Mouse (Mus musculus): ENCODE data around the gene Dnase1l1. TPM values are rescaled to one million over a fixed set of nuclear protein-coding genes. Genes with fewer than 3 reads are reported as not detected.

Dnase1l1 gene
- 1 to 10 TPM; 2.0 to 2.3 TPM for total RNA-seq (2021)

DNA sequence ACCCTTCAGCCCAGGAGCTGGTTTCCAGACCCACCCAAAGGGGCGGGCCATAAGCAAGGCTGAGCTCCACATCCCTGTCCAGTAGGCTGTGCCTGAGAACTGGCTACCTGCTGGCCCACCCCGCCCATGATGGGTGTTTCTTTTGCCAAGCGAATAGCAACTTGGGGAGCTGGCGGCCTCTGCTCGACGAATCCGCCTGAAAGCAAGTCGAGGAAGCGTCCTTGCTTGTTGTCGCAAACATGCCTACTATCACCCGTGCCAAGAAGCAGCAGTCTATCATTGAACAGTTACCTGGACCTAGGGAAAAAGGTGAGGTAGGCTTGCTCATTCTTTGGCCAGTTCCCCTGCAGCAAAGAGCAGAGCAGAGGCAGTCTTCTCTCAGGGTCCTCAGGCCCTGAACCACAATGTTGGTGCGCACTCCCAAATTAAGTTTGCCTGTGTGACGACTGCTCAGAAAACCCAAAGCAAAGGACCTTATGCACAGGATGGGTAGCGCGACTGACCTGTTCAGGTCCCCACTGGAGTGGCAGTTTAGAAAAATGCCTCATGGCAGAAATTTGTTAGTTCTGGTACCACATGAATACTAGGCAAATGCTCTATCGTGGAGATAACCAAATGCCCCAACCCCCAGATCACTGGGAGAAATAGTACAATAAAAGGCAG is at the start of gene Dnase1l1, which contains the start of gene Taz:
TSS of gene Dnase1l1 (minus strand) at position 606 of the 663 bp plus-strand sequence.
TSS of gene Taz (plus strand) at position 181 of the 663 bp plus-strand sequence.
- intact Hi-C loops (cut with DNase I): no loop called here
- DNase-seq (ENCODE audit: low spot score in 2 of 2): peak in 1 of 2 experiments; percentile 30

DNA sequence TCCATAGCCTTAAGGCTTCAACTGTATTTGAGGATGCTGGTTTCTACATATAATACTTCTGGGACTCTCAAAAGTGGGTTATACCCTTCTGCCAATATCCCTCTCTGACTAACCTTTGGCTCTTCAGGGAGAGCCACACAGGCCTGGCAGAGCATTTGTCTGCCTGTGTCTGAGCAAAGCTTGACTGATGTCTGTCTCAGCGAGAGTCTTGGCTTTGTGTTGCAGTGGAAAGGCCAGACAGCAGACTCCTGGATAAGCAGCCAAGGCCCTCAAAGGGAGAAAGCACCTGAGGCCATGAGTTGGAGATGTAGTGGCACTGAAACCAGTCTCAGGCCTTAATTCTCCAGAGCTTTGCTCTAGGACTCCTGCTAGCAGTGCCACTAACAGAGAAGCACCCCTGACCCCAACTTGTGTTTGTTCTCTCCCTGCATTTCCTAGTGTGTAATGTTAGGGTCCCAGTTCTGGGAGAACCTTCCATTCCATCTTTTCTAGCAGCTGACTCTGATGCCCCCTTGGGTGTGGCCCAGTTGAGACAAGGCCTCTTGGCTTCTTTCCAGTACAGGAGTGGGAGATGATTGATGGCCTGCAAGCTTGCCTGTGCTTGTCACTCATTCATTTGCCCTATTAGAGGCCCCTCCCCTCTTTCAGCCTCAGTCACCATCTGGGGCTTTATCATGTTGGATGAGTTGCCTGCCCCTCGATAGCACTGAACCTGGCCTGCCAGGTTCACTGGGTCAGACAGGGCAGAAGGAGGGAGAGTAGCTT is 48.2 kb upstream of the Dnase1l1 start:
- DNase-seq (ENCODE audit: low spot score in 2 of 2): no peak
- intact Hi-C loops (cut with DNase I): no loop called here

DNA sequence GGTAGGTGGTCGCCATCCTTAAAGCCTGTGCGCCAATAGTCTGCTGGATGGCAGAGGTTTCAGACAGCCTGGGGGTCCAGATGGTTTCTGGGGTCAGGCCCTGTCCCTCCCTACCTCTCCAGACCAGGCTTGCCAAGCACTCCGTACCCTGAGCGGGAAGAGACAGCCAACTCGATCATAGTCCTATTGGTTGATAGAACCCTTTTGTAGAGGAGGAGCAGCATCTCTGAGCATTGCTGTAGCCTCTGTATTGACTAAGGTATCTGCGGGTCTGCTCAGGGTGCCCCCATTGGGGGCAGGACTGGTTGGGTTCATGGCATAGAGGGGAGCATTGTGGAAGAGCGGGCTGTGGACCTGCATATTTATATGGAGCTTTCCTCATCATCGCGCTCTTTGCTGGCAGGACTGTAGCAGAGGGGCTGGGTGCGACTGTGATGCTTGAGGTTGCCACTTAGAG is 47.1 kb upstream of the Dnase1l1 start:
- intact Hi-C loops (cut with DNase I): no loop called here

DNA sequence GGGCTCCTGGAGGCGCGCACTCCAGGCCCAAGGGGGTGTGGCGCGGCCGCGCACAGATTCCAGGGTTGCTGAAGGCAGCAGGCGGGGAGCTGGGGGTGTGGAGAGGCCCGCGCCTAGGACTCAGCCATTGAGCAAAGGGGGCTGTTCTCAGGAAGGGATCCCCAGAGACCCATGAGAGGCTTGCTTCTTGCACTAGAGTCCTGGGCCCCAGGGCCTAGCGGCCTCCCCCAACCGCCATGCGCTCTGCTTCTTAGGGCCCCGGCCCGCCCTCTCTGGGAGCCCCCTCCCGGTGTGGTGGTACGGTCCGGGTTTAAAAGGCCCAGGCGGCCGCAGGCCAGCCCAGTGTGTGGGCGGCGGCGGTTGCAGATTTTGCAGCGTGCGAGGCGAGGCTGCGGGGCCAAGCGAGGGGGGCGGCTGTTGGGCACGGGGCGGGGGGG is 46.6 kb upstream of the Dnase1l1 start, which contains the start of gene Plxna3:
TSS of gene Plxna3 (plus strand) at position 342 of the 437 bp plus-strand sequence.
- intact Hi-C loops (cut with DNase I): no loop called here
- peak; percentile 45 to 62 for DNase-seq (ENCODE audit: low spot score in 2 of 2)

More for the DNA sequence above, 47.1 kb upstream of the Dnase1l1 start:
- DNase-seq (ENCODE audit: low spot score in 2 of 2): no peak

- DNase-seq (ENCODE audit: low spot score in 2 of 2): peak; percentile 87 to 90
- intact Hi-C loops (cut with DNase I): no loop called here
These were observed 30.7 kb upstream of the Dnase1l1 start, which contains the start of gene Fam50a for GRCm38 (mm10) chrX:74312540-74313464. Fam50a (plus strand) TSS chrX:74313033.

- DNase-seq (ENCODE audit: low spot score in 2 of 2): peak; percentile 72 to 73
- intact Hi-C loops (cut with DNase I): no loop called here
These were observed 22.9 kb upstream of the Dnase1l1 start, which contains the start of gene Gdi1 for GRCm38 (mm10) chrX:74304867-74305700. Gdi1 (plus strand) TSS chrX:74304998.

DNA sequence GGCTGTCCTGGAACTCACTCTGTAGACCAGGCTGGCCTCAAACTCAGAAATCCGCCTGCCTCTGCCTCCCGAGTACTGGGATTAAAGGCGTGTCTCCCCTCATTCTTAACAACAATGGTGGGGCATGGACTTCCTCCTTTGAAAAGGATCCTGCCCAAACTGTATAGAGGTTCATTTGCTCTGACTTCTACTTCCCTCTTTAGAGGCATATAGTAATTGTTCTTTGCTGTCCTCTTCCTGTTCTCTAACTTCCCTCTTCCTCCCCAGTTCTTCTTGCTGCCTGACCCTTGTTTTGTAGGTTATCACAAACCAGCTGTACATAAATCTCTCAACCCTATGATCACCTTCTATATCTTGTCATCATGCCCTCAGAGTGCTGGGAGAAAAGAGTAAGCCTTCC is 17.6 kb upstream of the Dnase1l1 start:
- no peak for DNase-seq (ENCODE audit: low spot score in 2 of 2)
- intact Hi-C loops (cut with DNase I): no loop called here

- intact Hi-C loops (cut with DNase I): no loop called here
- DNase-seq (ENCODE audit: low spot score in 2 of 2): no peak
These were observed 16.2 kb upstream of the Dnase1l1 start for GRCm38 (mm10) chrX:74298348-74298747.

GRCm38 (mm10) chrX:74296538-74297448 is 14.7 kb upstream of the Dnase1l1 start, which contains the start of gene Atp6ap1:
Atp6ap1 (plus strand) TSS chrX:74297097.
- intact Hi-C loops (cut with DNase I): no loop called here
- DNase-seq (ENCODE audit: low spot score in 2 of 2): peak; percentile 90 to 91

DNA sequence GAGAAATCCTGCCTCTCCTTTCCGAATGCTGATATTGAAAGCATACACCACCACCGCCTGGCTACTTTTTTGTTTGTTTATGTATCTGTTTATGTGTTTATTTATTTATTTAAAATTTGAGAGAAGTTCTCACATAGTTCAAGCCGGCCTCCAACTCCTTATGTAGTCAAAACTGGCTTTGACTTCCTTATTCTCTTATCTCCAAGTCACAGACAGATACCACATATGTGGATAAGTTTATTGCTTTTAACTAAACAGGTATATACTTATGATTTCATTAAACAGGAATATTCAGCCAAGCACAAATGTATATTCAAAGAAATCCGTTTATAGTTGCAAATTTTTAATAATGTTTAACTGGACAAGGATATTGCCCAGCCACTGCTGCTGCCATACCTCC is 11.3 kb upstream of the Dnase1l1 start:
- DNase-seq (ENCODE audit: low spot score in 2 of 2): no peak
- intact Hi-C loops (cut with DNase I): no loop called here

DNA sequence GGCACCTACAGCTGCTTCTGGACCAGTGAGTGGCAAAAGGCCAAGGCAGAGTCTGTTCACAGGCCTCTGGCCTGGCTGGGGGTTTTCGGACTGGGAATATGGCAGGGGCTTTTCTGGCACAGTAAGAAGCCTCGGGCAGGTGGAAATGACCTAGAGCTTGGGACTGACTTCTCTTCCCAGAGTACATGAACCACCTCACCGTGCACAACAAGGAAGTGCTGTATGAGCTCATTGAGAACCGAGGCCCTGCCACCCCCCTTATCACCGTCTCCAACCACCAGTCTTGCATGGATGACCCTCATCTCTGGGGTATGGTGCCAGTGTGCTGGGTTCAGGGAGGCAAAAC is 928 bp upstream of the Dnase1l1 start:
- intact Hi-C loops (cut with DNase I): no loop called here
- DNase-seq (ENCODE audit: low spot score in 2 of 2): no peak

GRCm38 (mm10) chrX:74282395-74283091 is 406 bp upstream of the Dnase1l1 start:
- intact Hi-C loops (cut with DNase I): no loop called here
- peak; percentile 81 to 83 for DNase-seq (ENCODE audit: low spot score in 2 of 2)

DNA sequence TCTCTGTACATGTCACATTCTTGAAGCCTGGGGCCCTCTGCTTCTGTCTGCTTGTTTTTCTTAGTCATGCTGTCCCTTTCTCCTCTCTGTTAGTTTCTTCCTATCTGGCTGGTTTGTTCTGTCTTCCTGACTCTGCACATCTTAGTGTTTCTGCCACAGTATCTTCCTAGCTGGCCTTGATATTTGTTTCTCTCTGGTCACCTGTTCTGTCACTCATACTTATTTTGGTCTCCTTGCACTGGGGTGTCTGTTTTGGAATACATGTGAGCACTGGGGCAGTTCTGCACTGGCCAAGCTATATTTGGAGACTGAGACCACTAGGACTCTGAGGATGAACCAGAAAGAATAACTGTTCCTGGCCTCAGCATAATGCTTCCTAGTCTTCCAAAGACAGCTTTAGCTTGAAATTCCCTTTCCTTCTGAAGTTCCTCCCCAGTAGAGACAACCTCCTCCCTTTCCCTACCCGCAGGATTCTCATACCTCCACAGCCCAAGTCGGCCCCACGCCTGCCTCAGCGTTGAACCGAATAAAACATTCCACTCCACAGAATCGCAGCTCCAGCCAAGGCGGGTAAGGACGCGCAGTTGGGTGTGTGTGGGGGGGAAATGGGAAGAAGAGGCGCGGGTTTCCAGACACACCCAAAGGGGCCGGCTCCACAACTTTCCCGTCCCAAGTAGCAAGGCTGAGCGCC is 951 bp downstream of the Dnase1l1 start:
- intact Hi-C loops (cut with DNase I): no loop called here
- peak in 1 of 2 experiments; percentile 46 for DNase-seq (ENCODE audit: low spot score in 2 of 2)

- no peak for DNase-seq (ENCODE audit: low spot score in 2 of 2)
- intact Hi-C loops (cut with DNase I): no loop called here
These were observed 4.2 kb downstream of the Dnase1l1 start for GRCm38 (mm10) chrX:74277916-74278315.

DNA sequence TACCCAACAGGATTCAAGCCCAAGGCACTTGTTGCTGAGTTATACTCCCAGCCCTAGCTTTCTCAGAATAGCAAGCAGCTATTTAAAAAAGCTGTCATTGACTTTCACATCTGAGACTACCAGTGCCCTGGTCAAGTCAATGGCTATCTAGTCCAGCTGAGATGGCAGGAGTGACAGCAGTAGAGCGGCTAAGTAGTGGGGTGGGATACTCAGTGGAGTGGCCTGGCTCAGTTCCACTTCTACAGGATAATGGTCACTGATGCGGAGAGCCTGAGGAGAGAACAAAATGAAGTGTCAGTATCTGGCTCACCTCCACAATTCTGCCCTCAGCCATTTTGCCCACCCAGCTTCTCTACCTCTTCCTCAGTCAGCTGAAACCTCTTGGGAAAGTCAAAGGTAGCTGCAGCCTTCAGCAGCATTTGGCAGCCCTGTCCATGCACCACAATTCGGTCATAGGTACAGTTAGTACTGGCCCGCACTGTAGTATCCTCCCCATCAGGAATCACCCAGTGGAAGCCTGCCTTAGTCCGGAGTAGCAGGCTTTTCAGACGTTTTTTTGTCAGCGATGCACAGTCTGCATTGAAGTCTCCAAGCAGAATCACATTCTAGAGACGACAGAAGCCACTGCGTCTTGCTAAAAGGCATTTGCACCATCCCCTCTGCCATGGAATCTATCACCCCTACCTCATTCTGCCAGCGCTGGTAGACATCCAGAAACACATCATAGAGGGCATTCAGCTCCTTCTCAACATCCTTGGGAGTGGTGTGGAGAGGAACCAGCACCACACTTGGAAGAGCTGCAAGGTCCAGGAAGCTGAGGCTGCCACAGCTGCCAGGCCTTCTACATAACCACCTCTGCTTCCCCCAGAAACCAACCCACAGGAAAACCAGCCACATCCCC is 8.5 kb downstream of the Dnase1l1 start:
- no peak for DNase-seq (ENCODE audit: low spot score in 2 of 2)
- intact Hi-C loops (cut with DNase I): no loop called here
